Mouse (Mus musculus): ENCODE results near the gene Atp8b5.

Gene Atp8b5

DNA sequence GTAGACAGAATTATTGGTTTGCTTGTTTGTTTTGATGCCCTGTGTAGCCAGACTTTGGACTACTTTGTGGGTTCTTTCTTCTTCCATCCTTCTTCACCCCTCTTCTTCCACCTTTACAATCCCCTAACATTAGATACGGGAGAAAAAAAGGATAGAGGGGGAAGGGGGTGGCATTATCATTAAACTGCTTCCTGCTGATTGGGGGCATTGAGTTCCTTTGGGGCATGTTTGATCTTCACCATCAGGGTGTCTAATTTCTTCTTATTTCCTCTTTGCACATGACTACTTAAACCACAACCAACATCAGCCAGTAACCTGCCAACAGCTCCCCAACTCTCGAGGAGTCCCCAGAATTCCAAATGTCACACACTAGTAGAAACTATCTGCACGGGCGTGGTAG is 54.6 kb downstream of the Atp8b5 start:
- in situ Hi-C loops (cut with MboI; ENCODE audit: low sequenced_read_pairs): no loop called here

DNA sequence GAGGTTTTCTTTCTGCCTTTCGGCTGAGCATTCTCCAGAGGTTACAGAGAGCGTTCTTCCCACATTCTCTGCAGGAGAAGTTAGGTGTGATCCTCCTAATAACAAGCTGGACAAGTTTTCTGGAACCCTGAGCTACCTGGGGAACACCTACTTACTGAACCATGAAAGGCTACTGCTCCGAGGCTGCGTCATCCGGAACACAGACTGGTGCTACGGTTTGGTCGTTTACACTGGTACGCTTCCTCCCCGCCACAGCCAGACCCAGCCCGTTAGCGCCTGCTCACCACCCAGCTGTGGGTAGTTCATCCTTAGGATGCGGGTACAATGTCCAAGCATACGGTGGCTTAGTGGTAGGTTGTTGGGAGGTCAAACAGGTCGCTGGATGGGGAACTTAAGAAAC is 55.4 kb downstream of the Atp8b5 start:
- in situ Hi-C loops (cut with MboI; ENCODE audit: low sequenced_read_pairs): no loop called here

DNA sequence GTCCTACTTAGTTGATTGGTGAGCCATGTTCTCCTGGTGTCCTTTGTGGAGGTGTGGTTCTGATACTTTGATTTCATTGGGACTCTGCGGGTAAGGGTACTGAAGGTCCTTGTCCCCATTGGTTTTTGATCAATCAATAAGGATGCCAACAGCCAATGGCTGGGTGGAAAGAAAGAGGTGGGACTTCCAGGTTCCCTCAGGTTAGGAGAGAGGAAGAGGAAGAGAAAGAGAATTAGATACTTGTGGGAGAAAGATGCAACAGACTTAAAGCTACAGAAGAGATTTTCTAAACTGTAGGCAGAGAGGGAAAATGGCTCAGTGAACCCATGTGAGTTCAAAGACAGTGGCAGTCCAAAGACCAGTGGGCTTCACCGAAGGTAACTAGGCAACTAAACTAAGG is 60.2 kb downstream of the Atp8b5 start:
- in situ Hi-C loops (cut with MboI; ENCODE audit: low sequenced_read_pairs): no loop called here

DNA sequence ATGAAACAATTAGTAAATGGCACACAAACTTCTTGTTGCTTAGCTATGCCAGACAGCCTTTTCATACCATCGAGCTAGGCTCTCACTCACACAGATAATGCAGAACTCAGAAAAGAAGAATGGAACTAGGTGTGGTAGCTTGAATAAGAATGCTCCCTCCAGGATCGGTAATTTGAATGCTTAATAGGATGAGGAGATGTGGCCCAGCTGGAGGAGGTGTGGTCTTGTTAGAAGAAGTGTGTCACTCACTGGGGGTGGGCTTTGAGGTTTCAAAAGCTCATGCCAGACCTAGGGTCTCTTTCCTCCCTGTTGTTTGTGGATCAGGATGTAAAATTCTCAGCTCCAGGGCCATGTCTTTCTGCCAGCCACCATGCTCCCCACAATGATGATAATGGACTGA is 67.8 kb downstream of the Atp8b5 start:
- in situ Hi-C loops (cut with MboI; ENCODE audit: low sequenced_read_pairs): no loop called here

DNA sequence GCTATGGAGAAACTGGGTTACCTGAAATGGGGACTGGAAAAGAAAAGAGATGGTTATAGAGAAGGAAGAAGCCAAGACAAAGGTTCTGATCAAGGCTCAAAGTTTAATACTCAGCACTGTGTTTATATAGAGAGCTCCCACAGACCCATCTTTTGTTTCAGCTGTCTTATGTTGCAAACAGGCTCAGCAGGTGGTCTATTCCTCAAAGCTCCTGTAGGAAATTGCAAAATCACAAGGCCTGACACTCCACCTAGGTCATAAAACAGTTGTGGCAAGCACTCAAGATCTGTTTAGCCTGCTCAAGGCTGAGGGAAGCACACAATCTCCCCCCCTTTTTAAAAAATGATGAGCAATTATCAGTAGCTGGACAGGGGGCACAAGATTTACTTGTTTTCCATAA is 69.2 kb downstream of the Atp8b5 start:
- in situ Hi-C loops (cut with MboI; ENCODE audit: low sequenced_read_pairs): no loop called here

DNA sequence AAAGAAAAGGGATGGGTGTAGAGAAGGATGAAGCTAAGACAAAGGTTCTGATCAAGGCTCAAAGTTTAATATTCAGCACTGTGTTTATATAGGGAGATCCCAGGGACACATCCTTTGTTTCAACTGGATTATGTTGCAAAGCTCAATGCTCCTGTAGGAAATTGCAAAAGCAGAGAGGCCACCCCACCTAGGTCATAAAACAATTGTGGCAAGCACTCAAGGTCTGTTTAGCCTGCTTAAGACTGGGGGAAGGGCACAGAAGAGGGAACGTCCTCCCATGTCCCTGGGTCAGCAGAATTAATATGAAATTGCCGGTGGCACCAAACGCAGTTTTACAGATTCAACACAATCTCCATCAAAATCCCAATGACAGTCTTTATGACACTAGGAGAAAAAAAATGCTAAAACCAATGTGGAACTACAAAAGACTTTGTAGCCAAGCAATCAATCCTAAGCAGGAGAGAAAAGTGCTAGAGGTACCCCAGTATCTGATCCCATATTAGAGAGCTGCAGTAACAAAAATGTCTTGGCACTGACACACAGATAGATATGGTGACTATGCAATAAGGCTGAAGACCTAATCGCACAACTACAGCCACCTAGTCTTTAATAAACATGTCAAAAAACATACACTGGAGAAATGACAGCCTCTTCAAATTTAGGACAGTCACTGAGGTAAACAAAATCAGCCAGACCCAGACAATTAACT is 73.3 kb downstream of the Atp8b5 start:
- in situ Hi-C loops (cut with MboI; ENCODE audit: low sequenced_read_pairs): no loop called here

DNA sequence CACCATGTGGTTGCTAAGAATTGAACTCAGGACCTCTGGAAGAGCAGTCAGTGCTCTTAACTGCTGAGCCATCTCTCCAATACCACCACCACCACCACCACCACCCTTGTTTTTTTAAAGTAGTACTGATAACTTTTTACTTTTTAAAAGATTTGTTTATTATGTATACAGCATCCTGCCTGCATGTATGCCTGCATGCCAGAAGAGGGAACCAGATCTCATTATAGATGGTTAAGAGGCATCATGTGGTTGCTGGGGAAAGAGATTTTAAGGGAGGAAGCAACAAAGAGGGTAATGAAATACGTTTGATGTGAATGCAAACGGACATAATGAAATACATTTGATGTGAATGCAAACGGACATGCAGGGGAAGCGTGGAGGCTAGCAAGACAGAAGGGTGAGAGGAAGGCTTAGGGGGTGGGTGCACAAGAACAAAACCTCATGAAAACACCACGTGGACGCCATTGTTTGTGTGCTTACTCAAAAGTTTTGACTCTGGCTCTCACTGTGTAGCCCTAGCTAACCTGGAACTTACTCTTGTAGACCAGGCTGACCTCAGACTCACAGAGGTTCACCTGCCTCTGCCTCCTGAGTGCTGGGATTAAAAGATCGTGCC is 74.4 kb downstream of the Atp8b5 start:
- in situ Hi-C loops (cut with MboI; ENCODE audit: low sequenced_read_pairs): no loop called here

DNA sequence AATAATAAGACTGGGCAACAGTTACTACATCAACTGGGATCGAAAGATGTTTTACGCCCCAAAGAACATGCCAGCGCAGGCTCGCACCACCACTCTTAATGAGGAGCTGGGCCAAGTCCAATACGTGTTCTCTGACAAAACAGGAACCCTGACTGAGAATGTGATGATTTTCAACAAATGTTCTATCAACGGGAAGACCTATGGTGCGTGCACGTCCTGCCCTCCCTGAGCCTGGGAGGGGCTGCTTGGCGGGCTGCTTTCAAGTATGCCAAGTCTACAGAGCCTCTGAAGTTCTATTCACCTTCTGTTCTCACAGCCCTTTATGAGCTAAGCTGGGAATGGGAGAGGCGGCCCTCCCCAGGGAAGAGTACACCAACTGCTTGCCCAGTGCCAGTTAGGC is 75.5 kb downstream of the Atp8b5 start:
- in situ Hi-C loops (cut with MboI; ENCODE audit: low sequenced_read_pairs): no loop called here

DNA sequence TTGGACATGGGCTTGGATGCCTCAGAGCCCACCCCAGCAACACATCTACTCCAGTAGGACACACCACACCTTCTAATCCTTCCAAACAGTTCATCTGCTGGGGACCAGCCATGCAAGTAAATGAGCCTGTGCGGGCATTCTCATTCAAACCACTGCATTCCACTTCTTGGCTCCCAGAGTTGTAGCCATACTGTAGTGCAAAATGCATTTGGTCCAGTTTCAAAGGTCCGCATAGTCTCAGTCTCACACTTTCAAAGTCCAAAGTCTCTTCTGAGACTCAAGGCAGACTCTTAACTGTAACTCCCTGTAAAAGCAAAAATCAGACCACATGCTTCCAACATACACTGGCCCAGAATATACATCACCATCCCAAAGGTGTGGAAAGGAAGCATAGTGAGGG is 78.0 kb downstream of the Atp8b5 start:
- in situ Hi-C loops (cut with MboI; ENCODE audit: low sequenced_read_pairs): no loop called here

DNA sequence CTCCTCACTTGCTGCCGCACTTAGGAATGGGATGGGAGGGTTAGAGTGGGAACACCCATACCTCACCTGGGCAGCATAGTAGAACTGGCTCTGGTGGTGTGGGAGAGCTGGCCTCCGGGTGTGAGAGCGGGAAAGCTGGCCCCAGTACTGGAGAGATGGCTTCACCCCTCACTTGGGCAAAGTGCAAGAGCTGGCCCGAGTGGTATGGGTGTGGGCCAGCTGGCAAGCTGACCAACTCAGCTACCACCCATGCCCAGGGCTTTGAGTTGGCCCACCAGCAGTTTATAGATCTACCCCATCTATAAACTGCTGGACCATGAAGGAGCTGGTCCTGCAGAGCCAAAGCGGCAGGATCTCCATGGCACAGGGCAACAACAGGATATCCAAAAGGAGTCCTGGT is 82.2 kb downstream of the Atp8b5 start:
- in situ Hi-C loops (cut with MboI; ENCODE audit: low sequenced_read_pairs): no loop called here

DNA sequence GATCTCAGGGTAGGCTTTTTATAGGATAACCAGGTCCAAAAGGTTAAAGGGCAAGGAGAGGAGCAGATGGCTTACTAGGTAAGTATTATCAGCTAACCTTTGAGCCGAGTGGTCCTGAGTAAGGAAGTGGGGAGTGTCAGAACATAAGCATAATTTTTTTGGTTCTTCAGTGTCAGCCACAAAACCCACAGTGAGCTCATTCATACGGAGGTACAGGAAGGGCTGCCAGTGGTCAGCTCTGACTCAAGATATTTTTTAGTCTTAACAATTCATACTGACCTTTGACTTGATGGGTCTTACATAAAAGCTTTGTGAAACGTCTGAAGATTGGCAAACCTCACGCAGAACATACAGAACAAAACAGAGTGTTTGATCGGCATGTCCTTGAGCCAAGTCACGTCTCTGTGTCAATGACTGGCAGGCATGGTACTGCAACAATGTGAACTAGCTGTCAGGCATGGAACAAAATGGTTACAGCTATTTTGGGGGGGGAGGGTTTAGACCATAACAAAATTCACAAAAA is 83.1 kb downstream of the Atp8b5 start:
- in situ Hi-C loops (cut with MboI; ENCODE audit: low sequenced_read_pairs): no loop called here

DNA sequence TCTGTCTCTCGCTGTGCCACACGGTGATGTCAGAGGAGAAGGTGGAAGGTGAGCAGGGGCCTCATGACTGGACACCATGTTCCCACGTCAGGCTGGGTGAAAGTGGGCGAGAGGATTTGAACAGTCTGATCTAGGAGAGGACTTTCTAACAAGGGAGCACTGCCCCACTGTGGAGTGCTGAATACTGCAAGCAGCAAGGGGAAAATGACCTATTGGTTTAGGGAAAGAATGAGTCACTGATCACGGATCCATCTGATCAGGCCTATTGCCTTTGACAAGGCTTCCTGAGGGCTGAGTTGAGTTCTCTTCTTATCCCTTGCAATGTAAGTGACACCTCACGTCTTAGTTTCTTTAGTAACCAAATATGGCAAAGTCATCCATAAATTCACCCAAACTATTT is 86.7 kb downstream of the Atp8b5 start:
- in situ Hi-C loops (cut with MboI; ENCODE audit: low sequenced_read_pairs): no loop called here

DNA sequence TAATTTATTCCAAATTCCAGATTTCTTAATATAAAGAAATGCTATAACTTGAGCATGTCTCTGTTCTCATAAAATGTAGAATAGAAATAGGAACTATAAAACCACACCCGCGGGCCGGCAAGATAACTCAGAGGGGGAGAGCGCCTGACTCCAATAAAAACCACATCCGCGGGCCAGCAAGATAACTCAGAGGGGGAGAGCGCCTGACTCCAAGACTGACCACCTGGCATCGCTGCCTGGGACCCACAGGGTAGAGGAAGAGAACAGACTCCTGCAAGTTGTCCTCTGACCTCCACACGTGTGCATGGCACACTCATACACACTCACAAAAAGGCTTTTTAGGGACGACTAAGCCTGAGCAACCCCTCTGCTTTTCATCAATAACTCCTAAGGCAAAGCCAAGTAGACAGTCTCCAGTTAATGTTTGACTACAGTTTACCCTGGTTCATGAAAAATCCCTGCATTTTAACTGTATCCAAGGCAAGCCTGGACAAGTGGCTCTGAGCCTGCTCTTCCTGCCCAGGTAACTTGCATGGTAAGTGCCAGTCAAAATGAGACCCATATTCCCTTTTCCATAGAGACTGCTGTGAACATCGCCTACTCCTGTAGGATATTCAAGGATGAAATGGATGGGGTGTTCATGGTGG is 98.1 kb downstream of the Atp8b5 start:
- in situ Hi-C loops (cut with MboI; ENCODE audit: low sequenced_read_pairs): no loop called here

DNA sequence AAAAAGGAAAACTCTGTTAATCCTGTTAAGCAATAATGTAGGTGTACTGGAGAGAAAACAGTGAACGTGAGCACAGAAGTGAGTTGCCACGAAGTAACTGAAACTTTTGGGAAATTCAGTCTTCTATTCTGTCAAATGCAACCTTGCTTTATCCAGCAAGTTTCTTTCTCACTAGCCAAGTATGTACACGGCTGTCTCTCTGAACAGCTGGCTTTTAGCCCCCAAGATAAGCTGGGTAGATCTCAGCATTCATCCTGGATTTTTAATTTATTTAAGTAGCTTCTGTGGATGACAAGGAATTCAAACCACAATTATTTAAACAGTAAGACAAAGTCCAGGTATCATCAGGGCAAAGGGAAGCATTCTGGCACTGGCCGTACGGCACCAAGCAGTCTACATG is 100.3 kb downstream of the Atp8b5 start:
- in situ Hi-C loops (cut with MboI; ENCODE audit: low sequenced_read_pairs): no loop called here

DNA sequence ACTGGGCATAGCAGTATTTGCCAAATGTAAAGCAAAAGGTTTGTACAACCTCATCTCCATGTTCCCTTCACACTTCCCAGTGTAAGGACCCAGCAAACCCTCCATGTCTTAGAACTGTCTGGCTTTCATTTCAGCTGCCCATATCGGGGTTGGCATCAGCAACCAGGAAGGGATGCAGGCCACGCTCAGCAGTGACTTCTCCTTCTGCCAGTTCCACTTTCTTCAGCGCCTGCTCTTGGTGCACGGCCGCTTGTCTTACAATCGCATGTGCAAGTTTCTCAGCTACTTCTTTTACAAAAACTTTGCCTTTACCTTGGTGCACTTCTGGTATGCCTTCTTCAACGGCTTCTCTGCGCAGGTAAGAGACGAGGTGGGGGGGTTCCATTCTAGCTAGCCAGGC is 100.8 kb downstream of the Atp8b5 start:
- in situ Hi-C loops (cut with MboI; ENCODE audit: low sequenced_read_pairs): no loop called here

DNA sequence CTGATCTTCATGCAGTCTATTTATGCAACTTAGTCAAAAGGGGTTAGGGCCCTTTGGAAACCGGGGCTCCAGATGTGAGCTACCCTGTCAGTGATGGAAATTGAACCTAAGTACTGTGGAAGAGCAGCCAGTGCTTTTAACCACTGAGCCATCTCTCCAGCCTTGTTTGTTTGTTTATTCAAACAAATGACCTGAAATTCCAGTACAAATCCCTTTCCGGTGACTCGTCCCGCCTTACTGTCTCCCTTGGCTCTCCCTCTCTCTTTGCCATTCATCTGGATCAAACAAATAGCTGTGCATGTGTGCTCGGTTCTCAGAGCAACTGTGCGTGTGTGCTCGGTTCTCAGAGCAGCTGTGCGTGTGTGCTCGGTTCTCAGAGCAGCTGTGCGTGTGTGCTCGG is 104.4 kb downstream of the Atp8b5 start:
- in situ Hi-C loops (cut with MboI; ENCODE audit: low sequenced_read_pairs): no loop called here

DNA sequence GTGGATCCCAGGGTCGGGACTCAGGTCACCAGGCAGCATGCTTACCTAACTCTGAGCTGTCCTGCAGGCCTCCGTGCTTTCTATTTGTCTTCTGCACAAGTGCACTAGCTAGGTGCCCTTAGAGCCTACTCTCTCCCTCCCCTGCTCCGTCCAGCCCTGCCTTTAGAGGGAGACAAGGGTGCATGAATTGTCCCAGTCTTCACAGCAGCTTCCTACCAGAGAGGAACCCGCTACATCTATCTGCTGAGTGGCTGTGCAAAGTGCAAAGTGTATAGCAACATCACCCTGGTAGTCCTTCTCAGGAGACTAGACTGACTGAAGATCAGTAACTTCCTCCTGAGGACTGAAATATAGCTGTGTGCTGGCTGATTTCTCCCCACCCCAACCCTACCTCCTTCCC is 105.2 kb downstream of the Atp8b5 start:
- in situ Hi-C loops (cut with MboI; ENCODE audit: low sequenced_read_pairs): no loop called here

DNA sequence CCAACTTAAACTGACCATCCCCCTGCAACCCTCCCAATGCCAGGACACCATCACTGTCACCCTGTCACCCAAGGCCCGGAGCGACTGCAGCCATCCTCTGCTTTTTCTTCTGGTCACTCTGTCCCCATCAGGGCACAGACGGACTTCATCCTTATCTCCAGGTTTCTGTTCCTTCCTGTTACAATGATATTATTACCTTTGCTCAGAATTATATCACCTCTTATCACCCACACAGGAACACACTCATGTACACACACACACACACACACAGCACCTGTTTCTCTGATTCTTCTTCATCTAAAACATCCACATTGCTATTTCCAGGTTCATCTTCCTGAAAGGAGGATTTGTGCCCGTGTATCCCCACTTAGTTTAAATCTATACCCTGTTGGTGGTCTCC is 107.3 kb downstream of the Atp8b5 start:
- in situ Hi-C loops (cut with MboI; ENCODE audit: low sequenced_read_pairs): no loop called here

DNA sequence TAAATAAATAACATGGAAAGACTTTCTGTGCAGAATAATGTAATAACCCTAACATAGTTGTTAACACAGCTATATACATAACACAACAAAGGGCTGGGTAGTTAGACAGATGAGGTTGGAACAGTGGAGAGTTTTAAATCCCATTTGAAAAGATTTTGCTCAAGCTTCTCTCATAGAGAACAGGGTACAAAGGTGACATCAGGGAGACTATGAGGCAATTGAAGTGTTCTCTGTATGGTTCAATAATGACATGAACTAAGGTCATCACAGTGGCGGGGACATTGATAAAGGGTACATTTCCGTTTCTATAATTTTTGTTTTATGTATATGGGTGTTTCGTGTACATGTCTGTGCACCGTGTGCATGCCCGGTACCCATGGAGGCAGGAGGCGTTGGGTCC is 112.6 kb downstream of the Atp8b5 start:
- in situ Hi-C loops (cut with MboI; ENCODE audit: low sequenced_read_pairs): no loop called here

DNA sequence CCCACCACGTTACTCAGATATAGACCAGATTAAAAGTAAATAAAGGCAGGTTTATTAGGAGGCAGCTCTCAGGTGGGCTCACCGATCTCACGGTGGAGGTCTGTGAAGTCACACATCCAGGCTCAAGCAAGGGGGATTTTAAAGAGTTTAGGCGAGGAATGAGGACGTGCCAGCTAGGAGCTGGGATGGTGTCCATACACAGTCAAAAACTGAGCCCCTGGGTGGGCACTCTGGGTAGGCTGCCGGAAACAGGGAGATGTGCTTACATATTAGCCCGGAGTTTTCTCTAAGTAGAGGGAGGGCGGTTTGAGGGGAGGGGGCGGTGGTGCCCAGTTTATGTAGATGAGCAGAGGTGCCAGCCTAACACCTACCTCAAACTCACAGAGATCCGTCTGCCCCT is 114.0 kb downstream of the Atp8b5 start:
- in situ Hi-C loops (cut with MboI; ENCODE audit: low sequenced_read_pairs): no loop called here

DNA sequence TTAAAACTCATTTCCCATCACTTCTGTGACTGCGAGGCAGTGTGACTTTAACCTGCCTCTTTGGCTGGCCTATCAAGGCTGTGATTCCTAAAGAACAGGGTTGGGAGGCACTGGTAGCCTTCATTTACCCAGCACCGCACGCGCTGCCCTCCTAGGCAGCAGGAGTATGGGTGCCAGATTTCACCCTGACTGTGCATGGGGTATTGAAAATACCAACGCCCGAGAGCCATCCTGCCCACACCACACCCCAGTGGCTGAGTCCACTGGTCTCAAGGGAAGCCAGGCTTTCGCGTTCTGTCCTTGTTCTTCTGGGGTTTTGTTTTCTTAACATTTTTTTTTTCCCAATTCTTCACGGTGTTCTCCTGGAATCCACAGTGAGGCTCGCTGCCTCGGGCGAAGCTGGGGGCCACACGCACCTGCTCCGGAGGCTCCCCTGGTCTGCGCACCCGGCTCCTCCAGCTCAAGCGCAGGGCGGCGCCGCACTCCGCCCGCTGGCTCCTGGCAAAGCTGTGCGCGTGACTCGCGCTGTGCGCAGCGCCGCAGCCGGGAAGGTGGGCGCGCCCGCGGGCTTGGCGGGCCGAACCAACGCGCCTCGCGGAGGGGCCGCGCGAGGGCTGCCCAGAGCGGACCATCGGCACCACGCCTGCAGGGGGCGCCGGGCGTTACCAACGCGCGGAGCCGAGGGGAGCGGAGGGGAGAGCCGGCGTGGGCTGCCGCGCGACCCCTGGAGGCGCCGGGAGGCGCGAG is 114.6 kb downstream of the Atp8b5 start, which contains the start of gene Rusc2:
Gene Rusc2 (plus strand): TSS at position 572 of the 747 bp plus-strand sequence.
- in situ Hi-C loops (cut with MboI; ENCODE audit: low sequenced_read_pairs): no loop called here
